Mouse (Mus musculus): ENCODE data around the gene Fhdc1. TPM values are rescaled to one million over a fixed set of nuclear protein-coding genes. Genes with fewer than 3 reads are reported as not detected.

Gene Fhdc1
- total RNA-seq, 1 experiment: 1.2 TPM

DNA sequence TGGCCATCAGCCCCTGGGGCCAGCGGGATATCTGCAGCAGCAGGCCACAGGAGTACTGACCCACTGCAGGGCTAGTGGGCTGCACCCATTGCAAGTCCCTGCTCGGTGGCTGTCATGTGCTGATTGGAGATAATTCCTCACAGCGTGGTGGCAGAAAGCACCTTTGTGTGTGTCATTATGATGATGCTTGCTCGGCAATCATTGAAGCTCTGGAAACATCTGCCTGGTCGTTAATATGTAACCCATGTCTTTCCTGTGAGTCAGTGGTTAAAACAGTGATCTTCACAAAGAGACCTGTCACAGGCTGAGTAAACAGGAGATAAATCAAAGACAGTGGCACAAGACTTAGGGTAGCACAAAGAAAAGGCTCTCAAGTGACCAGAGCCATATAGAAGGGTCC, 67.3 kb downstream of the Fhdc1 start:
- H3K4me1 ChIP-seq (ENCODE audit: control insufficient read depth in 2 of 2, insufficient read depth in 2 of 2, low read length in 2 of 2, poor library complexity in 1 of 2): no peaks in the 10 kb centered on the region; a peak in 1 of 4 replicates
- no peak overlapping the region for H3K9ac ChIP-seq (ENCODE audit: insufficient read depth, low read depth, low read length, poor library complexity, severe bottlenecking)
- H3K27ac ChIP-seq (ENCODE audit: insufficient read depth, low read depth, low read length, poor library complexity, severe bottlenecking): no peak overlapping the region
- H3K36me3 ChIP-seq (ENCODE audit: control insufficient read depth, insufficient read depth, low read length, poor library complexity, severe bottlenecking): no peaks in the 10 kb centered on the region
- no peak overlapping the region for H3K4me3 ChIP-seq (ENCODE audit: insufficient read depth in 1 of 2, low read depth in 1 of 2, low read length in 2 of 2, poor library complexity in 1 of 2, severe bottlenecking in 1 of 2)
- in situ Hi-C loops (cut with MboI; ENCODE audit: low sequenced_read_pairs in 2 of 2, unreplicated experiment in 2 of 2): no loop called here
- TF ChIP-seq ZNF384 (IDR thresholded peaks at IDR 0.05; ENCODE audit: low read depth, low read length) (no peak), CHD2 (IDR thresholded peaks at IDR 0.05; ENCODE audit: low read depth, low read length) (no peak), ZC3H11A (IDR thresholded peaks at IDR 0.05; ENCODE audit: borderline replicate concordance, low read depth, low read length) (no peak), HCFC1 (IDR thresholded peaks at IDR 0.05; ENCODE audit: borderline replicate concordance, insufficient read depth, low read length) (no peak), MAFK (IDR thresholded peaks at IDR 0.05; ENCODE audit: insufficient read depth, low read depth, low read length) (no peak)
- H3K9me3 ChIP-seq (ENCODE audit: control insufficient read depth, insufficient read depth, low read depth, low read length): no peaks in the 10 kb centered on the region
- DNase-seq (ENCODE audit: low read depth, low spot score): no peak

DNA sequence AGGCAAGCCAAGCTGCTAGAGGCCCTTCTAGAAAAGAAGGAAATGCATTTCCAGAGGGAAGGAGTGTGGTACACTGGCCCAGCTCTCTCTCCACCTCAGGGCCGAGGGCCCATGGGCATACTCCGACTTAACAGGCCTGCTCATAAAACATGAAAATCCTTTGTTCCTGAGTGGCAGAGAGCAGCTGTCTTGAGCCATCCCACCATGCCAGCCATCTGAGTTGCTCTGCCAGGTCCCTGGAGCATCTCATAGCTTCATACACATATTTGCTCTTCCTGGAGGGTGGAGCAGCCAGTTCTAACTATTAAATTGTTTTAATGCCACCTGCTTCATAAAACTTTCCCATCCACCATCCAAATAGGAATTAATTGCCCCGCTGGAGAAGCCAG, 70.8 kb downstream of the Fhdc1 start:
- in situ Hi-C loops (cut with MboI; ENCODE audit: low sequenced_read_pairs in 2 of 2, unreplicated experiment in 2 of 2): no loop called here
- Histone ChIP-seq H3K27ac (ENCODE audit: insufficient read depth, low read depth, low read length, poor library complexity, severe bottlenecking) (no peak overlapping the region), H3K9me3 (ENCODE audit: control insufficient read depth, insufficient read depth, low read depth, low read length) (no peaks in the 10 kb centered on the region), H3K4me1 (ENCODE audit: control insufficient read depth in 2 of 2, insufficient read depth in 2 of 2, low read length in 2 of 2, poor library complexity in 1 of 2) (no peaks in the 10 kb centered on the region; a peak in 1 of 4 replicates), H3K4me3 (ENCODE audit: insufficient read depth in 1 of 2, low read depth in 1 of 2, low read length in 2 of 2, poor library complexity in 1 of 2, severe bottlenecking in 1 of 2) (no peak overlapping the region), H3K9ac (ENCODE audit: insufficient read depth, low read depth, low read length, poor library complexity, severe bottlenecking) (no peak overlapping the region), H3K36me3 (ENCODE audit: control insufficient read depth, insufficient read depth, low read length, poor library complexity, severe bottlenecking) (no peaks in the 10 kb centered on the region)
- DNase-seq (ENCODE audit: low read depth, low spot score): no peak
- TF ChIP-seq ZC3H11A (IDR thresholded peaks at IDR 0.05; ENCODE audit: borderline replicate concordance, low read depth, low read length) (no peak), HCFC1 (IDR thresholded peaks at IDR 0.05; ENCODE audit: borderline replicate concordance, insufficient read depth, low read length) (no peak), MAFK (IDR thresholded peaks at IDR 0.05; ENCODE audit: insufficient read depth, low read depth, low read length) (no peak), CHD2 (IDR thresholded peaks at IDR 0.05; ENCODE audit: low read depth, low read length) (no peak), ZNF384 (IDR thresholded peaks at IDR 0.05; ENCODE audit: low read depth, low read length) (no peak)

DNA sequence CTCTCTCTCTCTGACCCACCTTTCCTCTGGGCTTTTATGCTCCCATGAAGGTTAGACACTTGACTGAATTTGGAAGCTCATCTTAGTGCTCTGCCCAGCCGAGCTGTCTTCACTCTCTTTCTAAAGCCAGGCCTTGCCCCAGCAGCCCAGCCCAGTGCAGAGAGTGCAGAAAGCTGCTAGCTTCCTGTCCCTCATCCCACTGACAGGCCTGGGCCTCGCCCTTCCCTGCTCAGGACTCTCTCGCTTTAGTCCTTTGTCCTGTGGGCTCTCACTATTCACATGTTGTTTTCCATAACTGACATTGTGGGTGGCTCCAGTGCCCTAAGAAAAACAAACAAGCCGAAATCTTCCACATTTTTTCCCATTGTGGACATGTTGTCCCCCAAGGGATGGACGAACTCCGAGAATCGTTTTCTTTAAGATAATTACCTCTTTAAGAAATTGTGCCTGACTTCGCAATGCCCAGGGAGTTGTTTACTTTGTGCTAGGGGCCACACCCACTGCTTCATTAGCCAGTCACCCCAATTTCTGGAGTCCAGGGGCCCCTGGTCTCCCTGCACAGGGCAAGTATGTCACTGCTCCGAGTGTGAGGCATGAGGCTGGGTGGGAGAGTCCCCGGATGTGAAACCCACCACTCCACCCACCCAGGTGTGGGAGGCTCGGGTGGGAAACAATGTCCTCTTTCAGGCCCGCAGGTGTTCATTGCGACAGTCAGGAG, 71.3 kb downstream of the Fhdc1 start:
- H3K4me3 ChIP-seq (ENCODE audit: insufficient read depth in 1 of 2, low read depth in 1 of 2, low read length in 2 of 2, poor library complexity in 1 of 2, severe bottlenecking in 1 of 2): no peak overlapping the region
- no peaks in the 10 kb centered on the region for H3K9me3 ChIP-seq (ENCODE audit: control insufficient read depth, insufficient read depth, low read depth, low read length)
- no peak for TF ChIP-seq HCFC1 (IDR thresholded peaks at IDR 0.05; ENCODE audit: borderline replicate concordance, insufficient read depth, low read length)
- TF ChIP-seq ZNF384 (IDR thresholded peaks at IDR 0.05; ENCODE audit: low read depth, low read length): no peak
- no peak for TF ChIP-seq CHD2 (IDR thresholded peaks at IDR 0.05; ENCODE audit: low read depth, low read length)
- TF ChIP-seq MAFK (IDR thresholded peaks at IDR 0.05; ENCODE audit: insufficient read depth, low read depth, low read length): no peak
- no peak for TF ChIP-seq ZC3H11A (IDR thresholded peaks at IDR 0.05; ENCODE audit: borderline replicate concordance, low read depth, low read length)
- no peak overlapping the region for H3K9ac ChIP-seq (ENCODE audit: insufficient read depth, low read depth, low read length, poor library complexity, severe bottlenecking)
- no peaks in the 10 kb centered on the region; a peak in 1 of 4 replicates for H3K4me1 ChIP-seq (ENCODE audit: control insufficient read depth in 2 of 2, insufficient read depth in 2 of 2, low read length in 2 of 2, poor library complexity in 1 of 2)
- in situ Hi-C loops (cut with MboI; ENCODE audit: low sequenced_read_pairs in 2 of 2, unreplicated experiment in 2 of 2): no loop called here
- H3K27ac ChIP-seq (ENCODE audit: insufficient read depth, low read depth, low read length, poor library complexity, severe bottlenecking): no peak overlapping the region
- no peak for DNase-seq (ENCODE audit: low read depth, low spot score)
- H3K36me3 ChIP-seq (ENCODE audit: control insufficient read depth, insufficient read depth, low read length, poor library complexity, severe bottlenecking): no peaks in the 10 kb centered on the region

DNA sequence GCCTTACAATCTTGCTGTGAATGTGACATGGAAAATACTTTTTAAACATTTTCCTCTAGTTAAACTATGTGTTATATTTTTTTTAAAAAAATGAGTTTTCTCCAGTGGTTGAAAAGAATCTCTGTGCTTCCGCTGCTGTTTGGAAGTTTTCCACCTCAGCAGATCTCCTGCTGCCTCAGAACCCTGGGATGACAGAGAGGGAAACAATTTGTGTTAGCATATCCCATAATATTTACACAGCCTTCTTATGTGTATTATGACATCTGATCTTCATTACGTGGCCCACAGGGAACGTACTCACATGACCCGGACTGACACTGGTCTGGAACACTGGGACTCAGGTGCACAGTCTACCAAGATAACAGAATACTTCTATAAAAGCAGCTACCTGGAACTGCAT, 74.7 kb downstream of the Fhdc1 start:
- DNase-seq (ENCODE audit: low read depth, low spot score): no peak
- Histone ChIP-seq H3K4me3 (ENCODE audit: insufficient read depth in 1 of 2, low read depth in 1 of 2, low read length in 2 of 2, poor library complexity in 1 of 2, severe bottlenecking in 1 of 2) (no peak overlapping the region), H3K4me1 (ENCODE audit: control insufficient read depth in 2 of 2, insufficient read depth in 2 of 2, low read length in 2 of 2, poor library complexity in 1 of 2) (no peaks in the 10 kb centered on the region; a peak in 1 of 4 replicates), H3K9me3 (ENCODE audit: control insufficient read depth, insufficient read depth, low read depth, low read length) (no peaks in the 10 kb centered on the region), H3K9ac (ENCODE audit: insufficient read depth, low read depth, low read length, poor library complexity, severe bottlenecking) (no peak overlapping the region), H3K36me3 (ENCODE audit: control insufficient read depth, insufficient read depth, low read length, poor library complexity, severe bottlenecking) (no peaks in the 10 kb centered on the region), H3K27ac (ENCODE audit: insufficient read depth, low read depth, low read length, poor library complexity, severe bottlenecking) (no peak overlapping the region)
- in situ Hi-C loops (cut with MboI; ENCODE audit: low sequenced_read_pairs in 2 of 2, unreplicated experiment in 2 of 2): no loop called here
- TF ChIP-seq MAFK (IDR thresholded peaks at IDR 0.05; ENCODE audit: insufficient read depth, low read depth, low read length): no peak
- TF ChIP-seq ZC3H11A (IDR thresholded peaks at IDR 0.05; ENCODE audit: borderline replicate concordance, low read depth, low read length): no peak
- no peak for TF ChIP-seq CHD2 (IDR thresholded peaks at IDR 0.05; ENCODE audit: low read depth, low read length)
- TF ChIP-seq HCFC1 (IDR thresholded peaks at IDR 0.05; ENCODE audit: borderline replicate concordance, insufficient read depth, low read length): no peak
- TF ChIP-seq ZNF384 (IDR thresholded peaks at IDR 0.05; ENCODE audit: low read depth, low read length): no peak
